In genomic region chr2:17723268-17724019, GRCm38 (mm10) we compare ENCODE assay signal across 19 mouse cellular contexts. TPM values are rescaled to one million over a fixed set of nuclear protein-coding genes. Genes with fewer than 3 reads are reported as not detected.
DNase-seq lines count a peak whose midpoint lies in the region; ATAC-seq and TF ChIP-seq lines count a peak whose summit lies in the region.
"Had no signal": no experiment of that assay in that cellular context is flagged by ENCODE, and none has a peak within 500 bp of the region (broad histone marks: within the 10 kb centered on the region; RNA-seq: fewer than 3 reads in every experiment).

No protein-coding gene starts in this region.

- no peaks in the 10 kb centered on the region for H3K9me3 ChIP-seq in heart, embryonic 12.5 days (replicated peaks)
- H3K9me3 ChIP-seq: embryonic facial prominence, embryonic 10.5 days; liver, embryonic 13.5 days; neural tube, embryonic 15.5 days had no signal

- no peak for ATAC-seq in heart, embryonic 12.5 days (ENCODE audit: insufficient number of reproducible peaks, low FRiP score)
- ATAC-seq in megakaryocyte-erythroid progenitor cell, adult 5-6 weeks (replicated peaks; ENCODE audit: low FRiP score, low TSS enrichment, poor library complexity, severe bottlenecking): peak; percentile 91
- ATAC-seq: midbrain, embryonic 16.5 days had no signal

- H3K27ac ChIP-seq in heart, embryonic 12.5 days (ENCODE audit: poor library complexity, severe bottlenecking): no peak overlapping the region
- H3K27ac ChIP-seq in layer of hippocampus, adult 2 months: peak overlapping the region; percentile 51
- H3K27ac ChIP-seq: embryonic facial prominence, embryonic 10.5 days; hindbrain, embryonic 14.5 days; liver, embryonic 13.5 days; neural tube, embryonic 15.5 days had no signal

- H3K27me3 ChIP-seq in heart, embryonic 12.5 days (replicated peaks): no peaks in the 10 kb centered on the region; the same call in 1 of the 2 replicates
- H3K27me3 ChIP-seq: neural tube, embryonic 15.5 days had no signal

- DNase-seq in heart, postnatal 10 days: no peak
- DNase-seq in layer of hippocampus, adult 2 months (ENCODE audit: low spot score in 2 of 2): no peak
- no peak for DNase-seq in layer of hippocampus, adult 18-20 months (ENCODE audit: low spot score in 2 of 2)
- DNase-seq in testis, postnatal 14 days (ENCODE audit: low spot score): peak; percentile 24
- DNase-seq in testis, postnatal 10 days (ENCODE audit: low spot score): no peak
- DNase-seq in gastrocnemius, postnatal 36 days: no peak
- DNase-seq: cerebellum, adult 18-20 months; cerebellum, postnatal 36 days; kidney, adult 9 months; kidney, postnatal 25 days; layer of hippocampus, adult 9-11 months; liver, embryonic 13.5 days; thymus, postnatal 4 days had no signal

- intact Hi-C loops in heart, postnatal 10 days (cut with DNase I): no loop called here
- intact Hi-C loops in gastrocnemius, postnatal 36 days (cut with DNase I): no loop called here

- no peak for TF ChIP-seq CTCF in layer of hippocampus, adult 2 months (conservative IDR thresholded peaks at IDR 0.05)

- peaks cover 9% of the 10 kb centered on the region for H3K4me1 ChIP-seq in heart, embryonic 12.5 days (replicated peaks)
- H3K4me1 ChIP-seq: embryonic facial prominence, embryonic 10.5 days had no signal

- peak overlapping the region; percentile 48 for H3K4me2 ChIP-seq in heart, embryonic 12.5 days
- H3K4me2 ChIP-seq: hindbrain, embryonic 14.5 days; liver, embryonic 13.5 days; neural tube, embryonic 15.5 days had no signal

- H3K36me3 ChIP-seq in heart, embryonic 12.5 days: no peaks in the 10 kb centered on the region
- H3K36me3 ChIP-seq: embryonic facial prominence, embryonic 10.5 days; liver, embryonic 13.5 days; neural tube, embryonic 15.5 days had no signal

- H3K4me3 ChIP-seq in heart, embryonic 12.5 days: no peak overlapping the region
- peak overlapping the region; percentile 13; the same call in 1 of the 2 replicates for H3K4me3 ChIP-seq in layer of hippocampus, adult 2 months
- H3K4me3 ChIP-seq: embryonic facial prominence, embryonic 10.5 days; liver, embryonic 13.5 days; neural tube, embryonic 15.5 days had no signal

- no peak overlapping the region for H3K9ac ChIP-seq in heart, embryonic 12.5 days
- H3K9ac ChIP-seq: hindbrain, embryonic 14.5 days; liver, embryonic 13.5 days; neural tube, embryonic 15.5 days had no signal

- 17% methylated on average over 12 of the region's 12 CpGs for WGBS in heart, embryonic 12.5 days

RNA-seq across cellular contexts. Expression of gene Nebl, which starts 7.8 kb away (rescaled TPM):
- polyA plus RNA-seq in heart, embryonic 12.5 days (2016; fragmentation: Nextera tagmentation; extraction: Ambion mirVana): 337 and 368 TPM in 2 replicates
- 100 to 1,000 TPM; 456 TPM for total RNA-seq in heart, postnatal 10 days (2021)
- total RNA-seq in layer of hippocampus, adult 2 months (2021): 100 to 1,000 TPM; 148 to 159 TPM
- 100 to 1,000 TPM; 129 to 143 TPM for total RNA-seq in layer of hippocampus, adult 18-20 months (2021)
- total RNA-seq in megakaryocyte-erythroid progenitor cell, adult 5-6 weeks (2014; fragmentation: Nextera tagmentation): 0.28 TPM in 1 of 2 replicates, not detected in the other
- 0.30 TPM in 1 of 2 replicates, not detected in the other for total RNA-seq in megakaryocyte-erythroid progenitor cell, adult 5-6 weeks (2017)
- 1 to 10 TPM; 1.4 to 2.3 TPM for total RNA-seq in gastrocnemius, postnatal 36 days (2021)

Comparison
In these comparisons a context has a peak if more than half of its experiments do, and no peak if none do; other contexts are left out.
1. RNA of gene Nebl, which starts 7.8 kb away (total RNA-seq): 456 TPM in heart, postnatal 10 days, 148 to 159 TPM in layer of hippocampus, adult 2 months and 129 to 143 TPM in layer of hippocampus, adult 18-20 months; 1.4 to 2.3 TPM in gastrocnemius, postnatal 36 days and 0.28 to 0.30 TPM in megakaryocyte-erythroid progenitor cell, adult 5-6 weeks; every median in the first group is over 10 times any median in the second.